Mouse (Mus musculus) E14TG2a.4 (cell line): ENCODE data around the gene Ppp1r21.

Source experiments
- CTCF ChIP-seq: conservative IDR thresholded peaks from 2 replicates; pipeline ENCODE4 v1.5.1; 2014; ENCODE audit warnings: low read length
- NANOG ChIP-seq: IDR thresholded peaks from 2 replicates; pipeline ENCODE4 v1.6.1; 2014; ENCODE audit warnings: borderline replicate concordance, low read length, mixed read lengths
- POU5F1 ChIP-seq: IDR thresholded peaks from 2 replicates; pipeline ENCODE4 v1.6.1; 2014; ENCODE audit warnings: low read length, borderline replicate concordance

GRCm38 (mm10) chr17:88574811-88575210 lies 44.9 kb downstream of the Ppp1r21 start:
- TF ChIP-seq CTCF (no peak), POU5F1 (no peak), NANOG (no peak)
